In the genomic region with DNA sequence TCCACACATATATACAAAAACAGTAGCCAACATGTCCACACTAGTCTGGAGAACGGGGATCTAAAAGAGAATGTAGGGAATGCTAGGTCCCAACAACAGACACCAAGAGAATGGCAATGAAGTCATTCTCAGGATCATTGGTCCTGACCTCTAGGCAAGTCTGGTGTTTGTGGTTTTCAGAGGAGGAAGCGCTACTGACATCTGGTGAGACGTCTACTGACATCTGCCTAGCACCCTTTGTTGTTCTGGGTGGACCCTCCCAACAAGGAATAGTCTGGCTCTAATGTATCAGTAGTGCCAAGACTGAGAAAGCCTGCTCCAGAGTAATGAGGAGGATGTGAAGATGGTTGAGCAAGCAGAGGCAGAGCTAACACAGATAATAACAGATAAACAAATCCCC, we compare ENCODE assay signal across 21 mouse cellular contexts.
"Had no signal": no experiment of that assay in that cellular context is flagged by ENCODE, and none has a peak within 500 bp of the region (broad histone marks: within the 10 kb centered on the region; RNA-seq: fewer than 3 reads in every experiment).

No protein-coding gene starts in this region.

- H3K27me3 ChIP-seq: limb, embryonic 12.5 days; limb, embryonic 15.5 days; lung, embryonic 15.5 days had no signal

- H3K27ac ChIP-seq: limb, embryonic 12.5 days; limb, embryonic 15.5 days; liver, embryonic 14.5 days; lung, embryonic 15.5 days; stomach, postnatal 0 days had no signal

- DNase-seq: kidney, adult 18-20 months; kidney, adult 9 months; kidney, postnatal 14 days; kidney, postnatal 4 days; left cerebral cortex, postnatal 4 days; liver, postnatal 0 days; lung, postnatal 10 days; lung, postnatal 36 days; midbrain, embryonic 14.5 days; right cerebral cortex, adult 18-20 months; right cerebral cortex, postnatal 14 days; right cerebral cortex, postnatal 4 days; thymus, adult 2 months; thymus, postnatal 14 days had no signal

- H3K4me1 ChIP-seq: lung, embryonic 15.5 days had no signal

- H3K4me3 ChIP-seq: limb, embryonic 12.5 days; limb, embryonic 15.5 days; lung, embryonic 15.5 days had no signal

- H3K9ac ChIP-seq: limb, embryonic 12.5 days; limb, embryonic 15.5 days; liver, embryonic 14.5 days; liver, postnatal 0 days; lung, embryonic 15.5 days had no signal

- H3K36me3 ChIP-seq: limb, embryonic 12.5 days; limb, embryonic 15.5 days; lung, embryonic 15.5 days had no signal

- ATAC-seq: liver, postnatal 0 days had no signal

- H3K9me3 ChIP-seq: limb, embryonic 12.5 days; limb, embryonic 15.5 days; lung, embryonic 15.5 days had no signal

- H3K4me2 ChIP-seq: limb, embryonic 12.5 days; limb, embryonic 15.5 days; liver, embryonic 11.5 days; lung, embryonic 15.5 days; midbrain, embryonic 11.5 days had no signal
